Mouse (Mus musculus): ENCODE data around the gene Arpin. TPM values are rescaled to one million over a fixed set of nuclear protein-coding genes. Genes with fewer than 3 reads are reported as not detected.

Arpin gene
- polyA plus RNA-seq, 1 experiment from 2014 or later: 29.4 TPM

DNA sequence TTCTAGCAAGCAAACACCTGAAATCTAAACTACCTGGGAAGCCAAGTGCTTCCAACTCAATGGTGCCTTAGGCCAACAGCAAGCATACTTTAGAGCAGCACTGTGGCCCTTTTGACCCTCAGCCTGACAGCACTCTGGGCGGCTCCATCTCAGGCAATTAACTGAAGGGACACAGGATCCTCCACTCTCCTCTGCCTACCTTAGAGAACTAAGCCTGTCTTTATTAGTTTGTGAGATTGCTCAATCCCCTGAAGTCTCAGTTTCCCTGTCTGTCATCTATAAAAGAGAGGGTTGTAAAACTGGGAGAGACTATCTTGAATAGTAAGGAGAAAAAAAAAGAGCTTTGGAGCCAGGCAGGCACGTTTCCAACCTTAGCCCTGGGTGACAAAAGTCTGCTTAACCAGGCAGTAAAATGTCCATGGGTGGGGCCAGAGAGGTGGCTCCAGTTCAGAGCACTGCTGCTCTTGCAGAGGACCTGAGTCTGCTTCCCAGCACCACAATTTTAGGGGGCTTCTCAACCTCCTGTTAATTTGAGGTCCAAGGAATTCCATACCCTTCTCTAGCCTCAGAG, 56.6 kb downstream of the Arpin start:
- peaks cover 14% of the 10 kb centered on the region for H3K36me3 ChIP-seq (ENCODE audit: control insufficient read depth, insufficient read depth, low read length)
- no peak overlapping the region for H3K9ac ChIP-seq (ENCODE audit: low read length)
- no peak overlapping the region for H3K27ac ChIP-seq (replicated peaks in 1 of 2; ENCODE audit: control insufficient read depth in 1 of 2, insufficient read depth in 1 of 2, low read depth in 2 of 2, low read length in 2 of 2)
- WGBS: 77% methylated on average over 2 of the region's 2 CpGs
- H3K9me3 ChIP-seq (ENCODE audit: control insufficient read depth, low read length): no peaks in the 10 kb centered on the region
- no peak overlapping the region for H3K4me2 ChIP-seq (ENCODE audit: low read length)
- H3K4me3 ChIP-seq (ENCODE audit: control insufficient read depth in 1 of 2, insufficient read depth in 1 of 2, low read depth in 1 of 2, low read length in 2 of 2): no peak overlapping the region
- ATAC-seq (ENCODE audit: insufficient number of reproducible peaks, insufficient read depth, low FRiP score, low read depth): no peak
- H3K27me3 ChIP-seq (ENCODE audit: control insufficient read depth, insufficient read depth, low read length): no peaks in the 10 kb centered on the region
- no peaks in the 10 kb centered on the region for H3K4me1 ChIP-seq (ENCODE audit: control insufficient read depth in 2 of 2, insufficient read depth in 2 of 2, low read length in 2 of 2)

Small RNA genes within 50 kb of the gene (microRNA-seq; reads per million reads assigned to microRNA genes)
- not detected for gene Gm24541

Other genes starting within 250 kb of the Arpin start
- 1.6 and 2.0 TPM in 2 replicates for gene Kif7, start 219.6 kb downstream of the Arpin start, polyA plus RNA-seq (2014; fragmentation: Nextera tagmentation; extraction: Ambion mirVana)
- not detected in 2 replicates for gene Plin1, start 202.5 kb downstream of the Arpin start, polyA plus RNA-seq (2014; fragmentation: Nextera tagmentation; extraction: Ambion mirVana)
- gene Pex11a, start 192.2 kb downstream of the Arpin start, polyA plus RNA-seq (2014; fragmentation: Nextera tagmentation; extraction: Ambion mirVana): 9.4 and 9.8 TPM in 2 replicates
- 0.39 and 0.50 TPM in 2 replicates for gene Wdr93, start 192.2 kb downstream of the Arpin start, polyA plus RNA-seq (2014; fragmentation: Nextera tagmentation; extraction: Ambion mirVana)
- not detected in 2 replicates for gene Mesp1, start 141.6 kb downstream of the Arpin start, polyA plus RNA-seq (2014; fragmentation: Nextera tagmentation; extraction: Ambion mirVana)
- 0.27 and 0.59 TPM in 2 replicates for gene Mesp2, start 124.6 kb downstream of the Arpin start, polyA plus RNA-seq (2014; fragmentation: Nextera tagmentation; extraction: Ambion mirVana)
- 9.0 and 10.4 TPM in 2 replicates for gene Anpep, start 74.3 kb downstream of the Arpin start, polyA plus RNA-seq (2014; fragmentation: Nextera tagmentation; extraction: Ambion mirVana)
- 27.7 and 28.1 TPM in 2 replicates for gene Ap3s2, start 14.7 kb downstream of the Arpin start, polyA plus RNA-seq (2014; fragmentation: Nextera tagmentation; extraction: Ambion mirVana)
- gene Zfp710, start 89.5 kb upstream of the Arpin start, polyA plus RNA-seq (2014; fragmentation: Nextera tagmentation; extraction: Ambion mirVana): 11.5 and 12.2 TPM in 2 replicates
- gene Idh2, start 180.0 kb upstream of the Arpin start, polyA plus RNA-seq (2014; fragmentation: Nextera tagmentation; extraction: Ambion mirVana): 2,473 and 2,606 TPM in 2 replicates

Measured in heart, embryonic 14.5 days (tissue).